Mouse (Mus musculus) 416B (cell line): ENCODE data around the gene Pamr1.

Experiments used
- DNase-seq: peaks from one replicate; pipeline ENCODE4 v3.0.0; 2011; ENCODE audit warnings: low read depth

The Pamr1 gene

GRCm38 (mm10) chr2:102549611-102550266 lies at the start of gene Pamr1:
Gene Pamr1, plus strand, starts transcription at chr2:102550012.
- DNase-seq = no peak

- DNase-seq = no peak
These were observed 42.2 kb upstream of the Pamr1 start for GRCm38 (mm10) chr2:102507633-102508032.

GRCm38 (mm10) chr2:102508154-102508553 lies 41.7 kb upstream of the Pamr1 start:
- DNase-seq = no peak

GRCm38 (mm10) chr2:102519956-102520355 lies 29.9 kb upstream of the Pamr1 start:
- DNase-seq = no peak

- DNase-seq = no peak
These were observed 22.2 kb upstream of the Pamr1 start for GRCm38 (mm10) chr2:102527563-102527962.

GRCm38 (mm10) chr2:102533437-102533836 lies 16.4 kb upstream of the Pamr1 start:
- DNase-seq = no peak

- no peak for DNase-seq
These were observed 13.0 kb upstream of the Pamr1 start for GRCm38 (mm10) chr2:102536766-102537165.

GRCm38 (mm10) chr2:102540438-102541230 lies 9.2 kb upstream of the Pamr1 start:
- no peak for DNase-seq

- no peak for DNase-seq
These were observed 8.2 kb upstream of the Pamr1 start for GRCm38 (mm10) chr2:102541404-102542125.

GRCm38 (mm10) chr2:102543961-102544719 lies 5.7 kb upstream of the Pamr1 start:
- DNase-seq = no peak

- no peak for DNase-seq
These were observed 1.2 kb downstream of the Pamr1 start for GRCm38 (mm10) chr2:102550910-102551582.

GRCm38 (mm10) chr2:102551594-102551993 lies 1.8 kb downstream of the Pamr1 start:
- no peak for DNase-seq

- no peak for DNase-seq
These were observed 2.3 kb downstream of the Pamr1 start for GRCm38 (mm10) chr2:102552095-102552537.

GRCm38 (mm10) chr2:102557085-102557484 lies 7.3 kb downstream of the Pamr1 start:
- DNase-seq = no peak

GRCm38 (mm10) chr2:102558965-102559364 lies 9.2 kb downstream of the Pamr1 start:
- no peak for DNase-seq

- no peak for DNase-seq
These were observed 14.0 kb downstream of the Pamr1 start for GRCm38 (mm10) chr2:102563848-102564247.

GRCm38 (mm10) chr2:102579248-102579647 lies 29.4 kb downstream of the Pamr1 start:
- DNase-seq = no peak

GRCm38 (mm10) chr2:102589977-102590376 lies 40.2 kb downstream of the Pamr1 start:
- peak; percentile 22 for DNase-seq

- DNase-seq = peak; percentile 56
These were observed 44.7 kb downstream of the Pamr1 start for GRCm38 (mm10) chr2:102594535-102594934.

- DNase-seq = peak; percentile 3
These were observed 45.8 kb downstream of the Pamr1 start for GRCm38 (mm10) chr2:102595395-102596130.
